Mouse (Mus musculus): Measurements from ENCODE around the gene Olfr340. TPM values are rescaled to one million over a fixed set of nuclear protein-coding genes. Genes with fewer than 3 reads are reported as not detected.
"Not testable (repeated sequence)": the region's sequence is repeated elsewhere in the genome, so short reads cannot be mapped to it uniquely, and the experiment has no call there.

Gene Olfr340
- not detected in 2 replicates for polyA plus RNA-seq (2015; fragmentation: Nextera tagmentation; extraction: Ambion mirVana)

DNA sequence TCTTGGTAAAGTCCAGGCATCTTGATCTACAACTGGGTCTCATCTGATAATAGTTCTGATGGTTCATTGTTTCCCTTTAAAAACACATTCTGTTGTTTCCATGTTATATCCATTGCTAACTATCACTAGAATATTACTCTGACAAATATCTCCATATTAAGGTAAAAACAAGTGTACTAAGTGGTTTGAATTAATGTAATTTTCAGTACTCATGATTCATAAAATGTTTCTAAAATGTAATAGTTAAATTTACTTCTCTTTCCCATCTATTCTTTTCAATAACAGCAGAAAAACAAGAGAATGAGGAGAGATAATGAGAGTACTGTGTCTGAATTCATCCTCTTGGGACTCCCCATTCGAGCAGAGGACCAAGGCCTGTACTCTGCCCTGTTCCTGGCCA is at the start of gene Olfr340:
Gene Olfr340 (plus strand): TSS at position 301 of the 400 bp plus-strand sequence.
- Histone ChIP-seq H3K4me2 (ENCODE audit: low read length) (no peak within 1 kb of the TSS), H3K36me3 (ENCODE audit: control insufficient read depth, insufficient read depth, low read length) (no peaks in the 10 kb centered on the region), H3K4me1 (ENCODE audit: control insufficient read depth, insufficient read depth, low read depth, low read length) (no peaks in the 10 kb centered on the region), H3K4me3 (ENCODE audit: low read length) (no peak within 1 kb of the TSS), H3K9me3 (ENCODE audit: control insufficient read depth, low read length) (peaks cover 4% of the 10 kb centered on the region; the same call in 1 of the 2 replicates), H3K9ac (ENCODE audit: low read depth, low read length) (no peak within 1 kb of the TSS), H3K27ac (ENCODE audit: low read depth, low read length) (no peak within 1 kb of the TSS), H3K27me3 (replicated peaks; ENCODE audit: control insufficient read depth, insufficient read depth, low read length) (no peaks in the 10 kb centered on the region)
- no peak for ATAC-seq
- 68% methylated on average over 1 of the region's 1 CpGs for WGBS

DNA sequence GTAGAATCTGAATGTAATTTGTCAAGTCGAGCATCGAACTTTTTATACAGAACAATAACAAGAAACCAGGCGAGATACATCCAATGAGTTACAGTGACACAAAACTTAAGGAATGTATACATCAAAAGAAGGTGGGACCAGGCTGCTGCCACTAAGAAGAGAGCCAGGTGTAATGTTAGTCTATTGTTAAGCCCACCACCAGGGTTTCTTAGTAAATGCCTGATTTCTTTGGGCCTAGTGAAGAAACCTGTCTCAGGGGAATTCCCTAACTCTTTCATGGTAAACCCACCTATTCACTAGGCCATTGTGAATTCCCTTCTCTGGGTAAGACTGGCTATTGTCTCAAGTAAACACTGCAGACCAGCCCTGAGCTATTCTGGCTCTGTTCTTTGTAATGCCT is 37.2 kb upstream of the Olfr340 start:
- ATAC-seq; H3K4me1 ChIP-seq (ENCODE audit: control insufficient read depth, insufficient read depth, low read depth, low read length); H3K9ac ChIP-seq (ENCODE audit: low read depth, low read length); H3K4me3 ChIP-seq (ENCODE audit: low read length); H3K4me2 ChIP-seq (ENCODE audit: low read length); H3K9me3 ChIP-seq (ENCODE audit: control insufficient read depth, low read length); H3K27ac ChIP-seq (ENCODE audit: low read depth, low read length); H3K27me3 ChIP-seq (replicated peaks; ENCODE audit: control insufficient read depth, insufficient read depth, low read length); H3K36me3 ChIP-seq (ENCODE audit: control insufficient read depth, insufficient read depth, low read length): not testable (repeated sequence)
- 89% methylated on average over 3 of the region's 3 CpGs for WGBS

DNA sequence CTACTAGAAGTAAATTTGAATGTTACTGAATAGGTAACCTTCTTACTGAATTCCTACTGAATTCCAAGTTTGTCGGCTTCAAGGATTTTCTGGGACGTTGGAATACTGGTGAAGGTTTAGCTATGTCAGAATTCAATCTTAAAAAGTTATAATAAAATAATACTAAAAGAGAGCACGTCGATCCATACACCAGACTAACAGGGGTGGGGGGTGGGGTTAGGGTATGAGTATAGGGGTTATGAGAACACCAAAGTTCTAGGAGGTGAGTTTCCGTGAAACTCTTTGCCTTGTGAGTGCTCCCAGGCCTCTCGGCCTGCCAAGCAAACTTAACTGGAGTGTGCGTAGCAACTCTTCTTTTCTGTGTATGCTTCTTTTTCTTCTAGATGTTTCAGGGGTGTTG is 36.8 kb upstream of the Olfr340 start:
- H3K9me3 ChIP-seq (ENCODE audit: control insufficient read depth, low read length); H3K36me3 ChIP-seq (ENCODE audit: control insufficient read depth, insufficient read depth, low read length); H3K4me2 ChIP-seq (ENCODE audit: low read length); H3K27ac ChIP-seq (ENCODE audit: low read depth, low read length); H3K9ac ChIP-seq (ENCODE audit: low read depth, low read length); ATAC-seq; H3K27me3 ChIP-seq (replicated peaks; ENCODE audit: control insufficient read depth, insufficient read depth, low read length); H3K4me1 ChIP-seq (ENCODE audit: control insufficient read depth, insufficient read depth, low read depth, low read length); H3K4me3 ChIP-seq (ENCODE audit: low read length): not testable (repeated sequence)
- 92% methylated on average over 7 of the region's 7 CpGs for WGBS

DNA sequence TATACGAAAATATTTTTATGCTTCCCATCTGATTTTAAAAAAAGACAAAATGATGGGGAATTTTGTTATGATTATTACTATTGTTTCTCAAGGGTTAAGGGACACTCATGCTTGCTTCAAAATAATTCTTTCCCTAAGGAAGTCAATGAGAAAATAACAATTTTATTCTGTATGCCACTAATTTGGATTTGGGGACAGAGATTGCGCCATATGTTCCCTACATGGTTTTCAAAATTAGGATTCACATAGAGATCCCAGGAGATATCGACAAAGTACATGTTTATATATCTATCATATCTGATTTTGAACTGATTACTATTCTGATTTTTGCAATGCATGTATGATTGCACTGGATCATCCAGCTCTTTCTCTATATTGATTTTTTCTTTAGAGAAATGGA is 33.7 kb upstream of the Olfr340 start, which contains the start of gene Olfr339:
Gene Olfr339 (plus strand): TSS at position 301 of the 400 bp plus-strand sequence.
- no peak within 1 kb of the TSS for H3K9ac ChIP-seq (ENCODE audit: low read depth, low read length)
- WGBS, result 82% methylated on average over 3 of the region's 3 CpGs
- no peak for ATAC-seq
- H3K4me3 ChIP-seq (ENCODE audit: low read length), result no peak within 1 kb of the TSS
- H3K36me3 ChIP-seq (ENCODE audit: control insufficient read depth, insufficient read depth, low read length), result no peaks in the 10 kb centered on the region
- H3K4me2 ChIP-seq (ENCODE audit: low read length), result no peak within 1 kb of the TSS
- H3K9me3 ChIP-seq (ENCODE audit: control insufficient read depth, low read length), result no peaks in the 10 kb centered on the region; the same call in 1 of the 2 replicates
- no peak within 1 kb of the TSS for H3K27ac ChIP-seq (ENCODE audit: low read depth, low read length)
- H3K27me3 ChIP-seq (replicated peaks; ENCODE audit: control insufficient read depth, insufficient read depth, low read length), result no peaks in the 10 kb centered on the region
- H3K4me1 ChIP-seq (ENCODE audit: control insufficient read depth, insufficient read depth, low read depth, low read length), result no peaks in the 10 kb centered on the region

DNA sequence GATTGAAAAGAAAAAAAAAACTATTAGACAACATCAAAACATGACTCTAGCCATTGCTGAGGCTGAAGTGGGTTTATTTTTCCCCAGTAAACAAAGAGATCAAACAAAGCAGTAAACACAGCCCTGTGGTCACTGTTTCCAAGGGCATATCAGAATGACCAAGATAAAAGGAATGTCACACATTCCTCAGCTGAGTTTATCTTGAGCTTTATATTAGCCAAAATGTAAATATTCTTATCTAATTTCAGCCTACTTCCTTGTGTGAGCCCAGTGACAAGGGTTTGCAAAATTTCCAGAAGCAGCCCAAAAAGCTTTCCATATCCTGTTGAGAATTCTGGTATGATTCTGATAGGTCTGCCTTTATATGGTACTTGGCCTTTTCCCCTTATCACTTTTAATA is 21.2 kb downstream of the Olfr340 start:
- Histone ChIP-seq H3K9me3 (ENCODE audit: control insufficient read depth, low read length) (peaks cover 6% of the 10 kb centered on the region), H3K4me3 (ENCODE audit: low read length) (no peak overlapping the region), H3K27ac (ENCODE audit: low read depth, low read length) (no peak overlapping the region), H3K4me2 (ENCODE audit: low read length) (no peak overlapping the region), H3K9ac (ENCODE audit: low read depth, low read length) (no peak overlapping the region), H3K27me3 (replicated peaks; ENCODE audit: control insufficient read depth, insufficient read depth, low read length) (no peaks in the 10 kb centered on the region), H3K4me1 (ENCODE audit: control insufficient read depth, insufficient read depth, low read depth, low read length) (no peaks in the 10 kb centered on the region), H3K36me3 (ENCODE audit: control insufficient read depth, insufficient read depth, low read length) (no peaks in the 10 kb centered on the region)
- ATAC-seq, result no peak

DNA sequence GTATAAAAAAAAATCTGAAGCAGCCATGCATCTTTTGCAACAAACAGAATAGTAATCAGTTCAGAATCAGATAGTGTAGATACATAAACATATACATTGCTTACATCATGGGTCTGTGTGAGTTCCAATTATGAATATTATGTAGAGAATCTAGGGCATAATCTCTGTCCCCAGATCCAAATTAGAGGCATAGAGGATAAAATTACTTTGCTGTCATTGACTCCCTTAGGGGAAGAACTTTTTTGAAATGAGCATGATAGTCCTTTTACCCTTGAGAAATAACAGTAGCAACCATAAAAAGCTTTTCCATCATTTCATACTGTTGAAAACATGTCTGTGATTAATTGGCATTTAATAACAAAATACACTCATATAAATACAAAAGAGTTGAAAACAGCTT is 30.0 kb downstream of the Olfr340 start, which contains the start of gene Olfr341:
Gene Olfr341 (minus strand): TSS at position 101 of the 400 bp plus-strand sequence.
- Histone ChIP-seq H3K36me3 (ENCODE audit: control insufficient read depth, insufficient read depth, low read length) (no peaks in the 10 kb centered on the region), H3K27me3 (replicated peaks; ENCODE audit: control insufficient read depth, insufficient read depth, low read length) (no peaks in the 10 kb centered on the region), H3K9me3 (ENCODE audit: control insufficient read depth, low read length) (peaks cover 10% of the 10 kb centered on the region), H3K27ac (ENCODE audit: low read depth, low read length) (no peak within 1 kb of the TSS), H3K4me3 (ENCODE audit: low read length) (no peak within 1 kb of the TSS), H3K4me1 (ENCODE audit: control insufficient read depth, insufficient read depth, low read depth, low read length) (no peaks in the 10 kb centered on the region), H3K9ac (ENCODE audit: low read depth, low read length) (no peak within 1 kb of the TSS), H3K4me2 (ENCODE audit: low read length) (no peak within 1 kb of the TSS)
- no peak for ATAC-seq

Other genes starting within 250 kb of the Olfr340 start
- 6.6 and 6.8 TPM in 2 replicates for gene Ptgs1, start 222.2 kb upstream of the Olfr340 start, polyA plus RNA-seq (2015; fragmentation: Nextera tagmentation; extraction: Ambion mirVana)
- gene Olfr338, start 79.1 kb upstream of the Olfr340 start, polyA plus RNA-seq (2015; fragmentation: Nextera tagmentation; extraction: Ambion mirVana), result not detected in 2 replicates
- gene Olfr339, start 33.6 kb upstream of the Olfr340 start, polyA plus RNA-seq (2015; fragmentation: Nextera tagmentation; extraction: Ambion mirVana), result not detected in 2 replicates
- gene Olfr341, start 29.9 kb downstream of the Olfr340 start, polyA plus RNA-seq (2015; fragmentation: Nextera tagmentation; extraction: Ambion mirVana), result not detected in 2 replicates
- not detected in 2 replicates for gene Olfr342, start 72.4 kb downstream of the Olfr340 start, polyA plus RNA-seq (2015; fragmentation: Nextera tagmentation; extraction: Ambion mirVana)
- gene Olfr344, start 114.1 kb downstream of the Olfr340 start, polyA plus RNA-seq (2015; fragmentation: Nextera tagmentation; extraction: Ambion mirVana), result not detected in 2 replicates
- gene Olfr345, start 187.5 kb downstream of the Olfr340 start, polyA plus RNA-seq (2015; fragmentation: Nextera tagmentation; extraction: Ambion mirVana), result not detected in 2 replicates
- gene Olfr346, start 233.2 kb downstream of the Olfr340 start, polyA plus RNA-seq (2015; fragmentation: Nextera tagmentation; extraction: Ambion mirVana), result not detected in 2 replicates